Mouse (Mus musculus) liver, postnatal 0 days (tissue): Measurements from ENCODE around the gene Gm28553. TPM values are rescaled to one million over a fixed set of nuclear protein-coding genes. Genes with fewer than 3 reads are reported as not detected.
"Not testable (repeated sequence)": the region's sequence is repeated elsewhere in the genome, so short reads cannot be mapped to it uniquely, and the experiment has no call there.

Source experiments
- ATAC-seq: fragments of 200-750 bp; cut with Nextera tagmentation; 2 replicates; pipeline ENCODE4 v1.8.0; 2017; ENCODE audit warnings: mild to moderate bottlenecking, moderate library complexity
- DNase-seq: peaks from one replicate; pipeline ENCODE4 v3.0.0-alpha.2; 2016
- H3K27ac ChIP-seq: fragments of 300-500 bp; sonication (generic); 2 replicates; pipeline ENCODE4 v1.5.1; 2014; ENCODE audit warnings: antibody characterized with exemption, moderate library complexity, mild to moderate bottlenecking, low read depth
- H3K27me3 ChIP-seq: fragments of 300-500 bp; sonication (generic); 2 replicates; pipeline ENCODE4 v1.6.1; 2014; ENCODE audit warnings: low read length, control low read depth, mixed read lengths; ENCODE audit not compliant: insufficient read depth
- H3K36me3 ChIP-seq: fragments of 300-500 bp; sonication (generic); replicated peaks from 2 replicates; pipeline ENCODE4 v1.6.1; 2014; ENCODE audit warnings: mild to moderate bottlenecking, control low read depth, low read length, moderate library complexity, mixed read lengths; ENCODE audit not compliant: insufficient read depth
- H3K4me1 ChIP-seq: fragments of 300-500 bp; sonication (generic); 2 replicates; pipeline ENCODE4 v1.6.1; 2014; ENCODE audit warnings: antibody characterized with exemption, mild to moderate bottlenecking, control low read depth; ENCODE audit not compliant: insufficient read depth
- H3K4me2 ChIP-seq: fragments of 300-500 bp; sonication (generic); 2 replicates; pipeline ENCODE4 v1.6.1; 2014; ENCODE audit warnings: low read depth, mild to moderate bottlenecking, low read length, moderate library complexity, mixed read lengths
- H3K4me3 ChIP-seq: fragments of 300-500 bp; sonication (generic); 2 replicates; pipeline ENCODE4 v1.5.1; 2014; ENCODE audit warnings: low read depth, low read length
- H3K9ac ChIP-seq: fragments of 300-500 bp; sonication (generic); replicated peaks from 2 replicates; pipeline ENCODE4 v1.6.1; 2014; ENCODE audit warnings: mild to moderate bottlenecking, moderate library complexity
- H3K9me3 ChIP-seq: fragments of 300-500 bp; sonication (generic); 2 replicates; pipeline ENCODE4 v1.6.1; 2016; ENCODE audit warnings: mild to moderate bottlenecking, control low read depth, low read length, mixed read lengths
- WGBS: fragments of 180-500 bp; shearing (Covaris S2); extraction: QIAGEN DNeasy Blood & Tissue Kit; methylation state at CpG from one replicate; pipeline ENCODE4 v1.1.7; 2014; ENCODE audit not compliant: insufficient replicate concordance; 5-methylcytosine and 5-hydroxymethylcytosine counted together
- polyA plus RNA-seq: library from polyadenylated mRNA; unstranded; fragments of >200 nt; fragmentation: Nextera tagmentation; extraction: Ambion mirVana; gene quantifications from 2 replicates; pipeline ENCODE4 v1.2.1, GENCODE M21; 2015

Gm28553 gene
- polyA plus RNA-seq, result not detected in 2 replicates

GRCm38 (mm10) chrY:48856197-48856596 is at the start of gene Gm28553:
TSS of gene Gm28553 (plus strand) at chrY:48856497.
- H3K4me3 ChIP-seq, H3K9ac ChIP-seq, H3K36me3 ChIP-seq, ATAC-seq, H3K27ac ChIP-seq, H3K27me3 ChIP-seq, H3K4me2 ChIP-seq, DNase-seq, H3K9me3 ChIP-seq, H3K4me1 ChIP-seq: not testable (repeated sequence)
- no CpG with 5 or more reads among the region's 5 CpGs for WGBS
